Mouse (Mus musculus): ENCODE results near the gene Plod1.

DNA sequence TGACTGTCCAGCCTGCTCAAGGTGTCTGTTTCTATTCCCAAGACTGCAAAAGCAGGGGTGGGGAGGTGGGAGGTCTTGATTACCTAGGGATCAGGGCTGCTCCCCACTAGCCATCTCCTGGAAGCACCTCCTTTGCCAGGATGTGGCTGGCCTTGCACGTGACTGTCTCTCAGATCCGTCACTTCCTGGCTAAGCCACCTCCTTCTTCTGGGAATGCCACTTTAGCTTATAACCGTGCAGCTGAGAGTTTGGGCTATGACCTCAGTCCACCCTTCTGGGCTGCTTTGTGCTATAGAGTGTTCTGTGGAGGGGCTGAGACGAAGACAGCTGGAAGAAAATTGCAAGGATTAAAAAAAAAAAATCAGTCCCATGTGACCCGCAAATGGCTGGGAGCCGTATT, 26.2 kb upstream of the Plod1 start:
- TF ChIP-seq CTCF (conservative IDR thresholded peaks at IDR 0.05; ENCODE audit: low read length) (no peak), NANOG (IDR thresholded peaks at IDR 0.05; ENCODE audit: borderline replicate concordance, low read length) (no peak), POU5F1 (IDR thresholded peaks at IDR 0.05; ENCODE audit: borderline replicate concordance, low read length) (no peak)
